Mouse (Mus musculus) liver, embryonic 12.5 days (tissue): ENCODE data around the gene Golga5. TPM values are rescaled to one million over a fixed set of nuclear protein-coding genes. Genes with fewer than 3 reads are reported as not detected.
A peak's percentile ranks its signal among the peaks of the same experiment; 100 is the strongest.

Experiments used
- ATAC-seq: fragments of 200-750 bp; cut with Nextera tagmentation; 2 replicates; pipeline ENCODE4 v1.8.0; 2017; ENCODE audit warnings: moderate number of reproducible peaks, mild to moderate bottlenecking, moderate library complexity
- H3K27ac ChIP-seq: fragments of 300-500 bp; sonication (generic); 2 replicates; pipeline ENCODE4 v1.5.1; 2016; ENCODE audit warnings: mild to moderate bottlenecking
- H3K27me3 ChIP-seq: fragments of 300-500 bp; sonication (generic); replicated peaks from 2 replicates; pipeline ENCODE4 v1.6.1; 2016; ENCODE audit warnings: mild to moderate bottlenecking, moderate library complexity
- H3K36me3 ChIP-seq: fragments of 300-500 bp; sonication (generic); 2 replicates; pipeline ENCODE4 v1.6.1; 2016; ENCODE audit warnings: mild to moderate bottlenecking, moderate library complexity
- H3K4me1 ChIP-seq: fragments of 300-500 bp; sonication (generic); 2 replicates; pipeline ENCODE4 v1.6.1; 2016
- H3K4me2 ChIP-seq: fragments of 300-500 bp; sonication (generic); 2 replicates; pipeline ENCODE4 v1.6.1; 2016; ENCODE audit warnings: mild to moderate bottlenecking, moderate library complexity
- H3K4me3 ChIP-seq: fragments of 300-500 bp; sonication (generic); 2 replicates; pipeline ENCODE4 v1.5.1; 2016; ENCODE audit warnings: mild to moderate bottlenecking, moderate library complexity
- H3K9ac ChIP-seq: fragments of 300-500 bp; sonication (generic); 2 replicates; pipeline ENCODE4 v1.6.1; 2016; ENCODE audit warnings: mild to moderate bottlenecking, moderate library complexity
- H3K9me3 ChIP-seq: fragments of 300-500 bp; sonication (generic); replicated peaks from 2 replicates; pipeline ENCODE4 v1.6.1; 2016; ENCODE audit warnings: mild to moderate bottlenecking, moderate library complexity
- WGBS: fragments of 180-500 bp; shearing (Covaris S2); methylation state at CpG from one replicate; pipeline ENCODE4 v1.1.7; 2016; ENCODE audit not compliant: insufficient replicate concordance; 5-methylcytosine and 5-hydroxymethylcytosine counted together
- polyA plus RNA-seq: library from polyadenylated mRNA; unstranded; fragments of >200 nt; fragmentation: Nextera tagmentation; extraction: Ambion mirVana; gene quantifications from 2 replicates; pipeline ENCODE4 v1.2.1, GENCODE M21; 2016

Golga5 gene
- 18.5 and 19.5 TPM in 2 replicates for polyA plus RNA-seq

DNA sequence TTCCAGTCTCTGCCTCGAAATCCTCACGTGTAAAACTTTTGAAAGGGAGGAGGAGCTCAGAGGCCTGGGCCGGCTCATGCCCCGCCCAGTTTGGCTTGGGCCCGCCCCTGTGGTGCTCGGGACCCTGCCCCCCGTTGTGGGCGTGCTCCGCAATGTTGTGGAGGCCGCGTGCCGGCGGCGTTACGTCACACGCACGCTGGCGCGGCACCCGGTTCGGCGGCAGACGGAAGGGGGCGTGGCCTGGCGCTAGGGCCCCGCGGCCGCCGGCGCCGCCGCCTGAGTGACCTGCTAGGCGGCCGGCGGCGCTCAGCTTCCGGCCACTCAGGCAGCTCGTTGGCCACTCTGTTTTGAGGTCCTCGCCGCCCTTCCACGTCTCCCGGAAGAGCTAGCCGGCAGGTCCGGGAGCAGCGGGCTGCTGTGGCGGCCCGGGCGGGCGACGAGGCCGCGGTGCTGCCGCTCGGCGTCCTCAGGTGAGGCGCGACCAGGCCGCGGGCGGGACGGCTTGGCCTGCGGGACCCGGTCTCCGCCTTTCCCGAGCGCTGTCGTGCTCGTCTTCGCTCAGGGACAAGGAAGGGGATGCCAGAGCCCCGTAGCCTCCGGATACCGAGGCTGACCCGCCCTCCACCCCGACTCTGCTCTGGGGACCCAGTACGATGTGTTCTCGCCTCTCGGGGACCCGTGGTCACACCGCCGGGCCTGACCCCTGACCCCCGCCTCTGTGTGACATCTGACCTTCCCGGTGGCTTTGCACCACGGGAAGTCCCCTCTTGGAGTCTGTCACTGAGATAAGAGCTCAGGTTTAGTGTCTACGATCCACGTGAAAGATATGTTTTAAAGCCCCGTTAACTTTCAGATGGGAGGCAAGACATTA lies at the start of gene Golga5:
Gene Golga5, plus strand, starts transcription at position 242 of the 871 bp plus-strand sequence.
- H3K4me3 ChIP-seq: peak within 1 kb of the TSS; percentile 79
- peak; percentile 98 for ATAC-seq
- WGBS: under 1% methylated on average over 73 of the region's 86 CpGs
- no peaks in the 10 kb centered on the region for H3K9me3 ChIP-seq
- peak within 1 kb of the TSS; percentile 88 for H3K9ac ChIP-seq
- peaks cover 18% of the 10 kb centered on the region for H3K36me3 ChIP-seq
- H3K27ac ChIP-seq: peak within 1 kb of the TSS; percentile 83
- H3K4me1 ChIP-seq: peaks cover 14% of the 10 kb centered on the region
- no peaks in the 10 kb centered on the region; the same call in 1 of the 2 replicates for H3K27me3 ChIP-seq
- peak within 1 kb of the TSS; percentile 72 for H3K4me2 ChIP-seq

GRCm38 (mm10) chr12:102419544-102419943 lies 49.4 kb upstream of the Golga5 start:
- 33% methylated on average over 3 of the region's 3 CpGs for WGBS
- Histone ChIP-seq H3K4me3 (no peak overlapping the region), H3K9me3 (no peaks in the 10 kb centered on the region), H3K9ac (no peak overlapping the region), H3K4me2 (no peak overlapping the region), H3K27ac (no peak overlapping the region), H3K36me3 (no peaks in the 10 kb centered on the region), H3K27me3 (no peaks in the 10 kb centered on the region), H3K4me1 (peaks cover 51% of the 10 kb centered on the region)
- ATAC-seq: 0 out of 2 replicates have a peak, but pooled peaks have one; percentile 6

GRCm38 (mm10) chr12:102420168-102420890 lies 48.6 kb upstream of the Golga5 start:
- H3K4me1 ChIP-seq: peaks cover 59% of the 10 kb centered on the region
- H3K9ac ChIP-seq: no peak overlapping the region
- no peaks in the 10 kb centered on the region for H3K36me3 ChIP-seq
- ATAC-seq: peak; percentile 83
- H3K27ac ChIP-seq: no peak overlapping the region
- H3K4me3 ChIP-seq: no peak overlapping the region
- H3K9me3 ChIP-seq: no peaks in the 10 kb centered on the region
- H3K27me3 ChIP-seq: no peaks in the 10 kb centered on the region
- WGBS: 40% methylated on average over 10 of the region's 10 CpGs
- peak overlapping the region; percentile 19; the same call in 1 of the 2 replicates for H3K4me2 ChIP-seq

GRCm38 (mm10) chr12:102422065-102422464 lies 46.9 kb upstream of the Golga5 start:
- peaks cover 65% of the 10 kb centered on the region for H3K4me1 ChIP-seq
- H3K9me3 ChIP-seq: no peaks in the 10 kb centered on the region
- H3K27me3 ChIP-seq: no peaks in the 10 kb centered on the region
- 0 out of 2 replicates have a peak overlapping the region, but pooled peaks have one; percentile 5 for H3K27ac ChIP-seq
- 73% methylated on average over 6 of the region's 6 CpGs for WGBS
- no peak overlapping the region for H3K4me3 ChIP-seq
- H3K4me2 ChIP-seq: no peak overlapping the region
- no peaks in the 10 kb centered on the region for H3K36me3 ChIP-seq
- H3K9ac ChIP-seq: no peak overlapping the region; the same call in 1 of the 2 replicates
- no peak for ATAC-seq

- H3K4me2 ChIP-seq: no peak overlapping the region
- no peak for ATAC-seq
- peaks cover 65% of the 10 kb centered on the region for H3K4me1 ChIP-seq
- no peaks in the 10 kb centered on the region for H3K27me3 ChIP-seq
- no peak overlapping the region for H3K4me3 ChIP-seq
- H3K36me3 ChIP-seq: no peaks in the 10 kb centered on the region
- no peak overlapping the region for H3K27ac ChIP-seq
- no peaks in the 10 kb centered on the region for H3K9me3 ChIP-seq
- 75% methylated on average over 11 of the region's 11 CpGs for WGBS
- no peak overlapping the region for H3K9ac ChIP-seq
These were observed 46.2 kb upstream of the Golga5 start for GRCm38 (mm10) chr12:102422623-102423320.

DNA sequence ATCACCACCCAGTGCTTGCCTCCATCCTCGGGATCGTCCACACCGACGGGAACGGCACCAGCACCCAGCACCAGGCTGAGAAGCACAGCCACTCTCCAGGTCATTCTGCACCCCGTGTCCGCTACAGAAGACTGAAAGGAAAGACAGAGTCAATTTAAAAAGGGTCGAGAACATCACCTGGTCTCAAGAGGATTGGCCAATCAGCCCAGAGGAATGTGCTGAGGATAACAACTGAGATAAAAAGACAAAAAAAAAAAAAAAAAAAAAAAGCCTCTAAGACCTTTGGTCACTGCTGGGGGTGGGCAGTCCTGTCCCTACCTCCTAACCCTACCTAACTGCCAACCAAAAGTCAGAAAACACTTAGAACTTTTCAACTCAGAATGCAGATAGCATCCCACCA lies 45.3 kb upstream of the Golga5 start:
- no peak for ATAC-seq
- no peaks in the 10 kb centered on the region for H3K36me3 ChIP-seq
- no peak overlapping the region for H3K4me2 ChIP-seq
- WGBS: 79% methylated on average over 8 of the region's 8 CpGs
- H3K4me1 ChIP-seq: peaks cover 65% of the 10 kb centered on the region
- no peak overlapping the region for H3K27ac ChIP-seq
- H3K4me3 ChIP-seq: no peak overlapping the region
- no peak overlapping the region for H3K9ac ChIP-seq
- no peaks in the 10 kb centered on the region for H3K9me3 ChIP-seq
- no peaks in the 10 kb centered on the region for H3K27me3 ChIP-seq

- no peak overlapping the region for H3K9ac ChIP-seq
- no peak overlapping the region for H3K27ac ChIP-seq
- 56% methylated on average over 2 of the region's 2 CpGs for WGBS
- H3K27me3 ChIP-seq: no peaks in the 10 kb centered on the region
- H3K9me3 ChIP-seq: no peaks in the 10 kb centered on the region
- no peaks in the 10 kb centered on the region for H3K36me3 ChIP-seq
- H3K4me2 ChIP-seq: no peak overlapping the region
- H3K4me1 ChIP-seq: peaks cover 60% of the 10 kb centered on the region
- H3K4me3 ChIP-seq: no peak overlapping the region
- no peak for ATAC-seq
These were observed 44.5 kb upstream of the Golga5 start for GRCm38 (mm10) chr12:102424456-102424855.

- H3K4me2 ChIP-seq: no peak overlapping the region
- H3K4me1 ChIP-seq: peaks cover 59% of the 10 kb centered on the region
- H3K36me3 ChIP-seq: no peaks in the 10 kb centered on the region
- H3K27ac ChIP-seq: no peak overlapping the region
- no peak overlapping the region for H3K9ac ChIP-seq
- WGBS: 59% methylated on average over 4 of the region's 4 CpGs
- ATAC-seq: no peak
- no peak overlapping the region for H3K4me3 ChIP-seq
- H3K9me3 ChIP-seq: no peaks in the 10 kb centered on the region
- no peaks in the 10 kb centered on the region for H3K27me3 ChIP-seq
These were observed 43.8 kb upstream of the Golga5 start for GRCm38 (mm10) chr12:102425048-102425578.

DNA sequence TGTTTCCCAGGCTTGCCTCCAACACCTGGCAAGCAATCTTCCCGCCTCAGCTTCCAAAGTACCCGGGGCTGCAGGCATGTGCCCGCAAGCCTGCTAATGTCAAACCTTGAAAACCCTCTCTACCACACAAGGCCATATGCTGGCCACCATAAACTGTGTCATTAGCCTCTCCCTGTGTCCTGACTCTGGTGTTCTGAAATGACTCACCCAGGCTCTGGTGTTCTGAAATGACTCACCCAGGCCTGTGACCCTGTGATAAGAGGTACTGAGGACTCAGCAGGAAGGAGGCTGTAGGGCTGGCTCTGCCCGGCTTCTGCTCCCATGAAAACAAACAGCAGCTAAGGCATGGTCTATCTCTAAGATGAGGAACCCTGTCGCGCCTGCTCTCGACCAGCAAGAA lies 42.6 kb upstream of the Golga5 start:
- Histone ChIP-seq H3K4me2 (peak overlapping the region; percentile 42), H3K4me1 (peaks cover 56% of the 10 kb centered on the region), H3K27me3 (no peaks in the 10 kb centered on the region), H3K9ac (no peak overlapping the region), H3K9me3 (no peaks in the 10 kb centered on the region), H3K4me3 (no peak overlapping the region), H3K36me3 (no peaks in the 10 kb centered on the region), H3K27ac (peak overlapping the region; percentile 86)
- whole genome bisulfite sequencing: 27% methylated on average over 7 of the region's 7 CpGs
- ATAC-seq: peak; percentile 99

GRCm38 (mm10) chr12:102429656-102430055 lies 39.3 kb upstream of the Golga5 start:
- Histone ChIP-seq H3K9ac (no peak overlapping the region), H3K27ac (no peak overlapping the region), H3K4me2 (0 out of 2 replicates have a peak overlapping the region, but pooled peaks have one; percentile 18), H3K36me3 (no peaks in the 10 kb centered on the region), H3K9me3 (no peaks in the 10 kb centered on the region), H3K4me1 (peaks cover 40% of the 10 kb centered on the region), H3K27me3 (no peaks in the 10 kb centered on the region), H3K4me3 (no peak overlapping the region)
- 76% methylated on average over 5 of the region's 5 CpGs for WGBS
- no peak for ATAC-seq

DNA sequence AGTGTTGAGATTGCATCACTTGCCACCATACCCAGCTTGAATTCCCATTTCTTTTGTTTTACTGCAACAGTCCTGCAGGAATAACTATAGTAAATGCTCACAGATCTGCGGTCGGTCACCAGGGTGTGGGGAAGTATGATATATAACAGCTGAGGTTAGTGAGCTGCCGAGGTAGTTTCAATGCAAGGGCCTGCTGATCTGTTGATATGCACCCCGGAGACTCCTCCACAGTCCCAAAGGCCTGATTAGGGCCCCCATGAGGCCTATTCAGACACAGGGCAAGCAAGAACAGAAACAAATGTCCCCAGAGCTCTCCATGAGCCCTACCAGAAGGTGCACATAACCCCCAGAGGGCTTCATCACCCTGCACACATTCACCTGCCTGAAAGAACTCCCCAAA lies 38.7 kb upstream of the Golga5 start:
- no peaks in the 10 kb centered on the region for H3K9me3 ChIP-seq
- WGBS: 27% methylated on average over 4 of the region's 4 CpGs
- H3K9ac ChIP-seq: no peak overlapping the region
- peak; percentile 53 for ATAC-seq
- H3K36me3 ChIP-seq: no peaks in the 10 kb centered on the region
- H3K27me3 ChIP-seq: no peaks in the 10 kb centered on the region
- H3K27ac ChIP-seq: no peak overlapping the region
- H3K4me1 ChIP-seq: peaks cover 38% of the 10 kb centered on the region
- no peak overlapping the region for H3K4me3 ChIP-seq
- H3K4me2 ChIP-seq: peak overlapping the region; percentile 18; the same call in 1 of the 2 replicates
